Mouse (Mus musculus): Measurements from ENCODE around the gene Epdr1. TPM values are rescaled to one million over a fixed set of nuclear protein-coding genes. Genes with fewer than 3 reads are reported as not detected.

The Epdr1 gene
- 0.25 and 0.81 TPM in 2 replicates for total RNA-seq (2012; rRNA removed)
- not detected in 2 replicates for total RNA-seq (2014; rRNA removed)
- not detected in 2 replicates for polyA plus RNA-seq (2012; ENCODE audit: insufficient read length, low read depth)

GRCm38 (mm10) chr13:19619216-19619927 lies at the start of gene Epdr1:
Epdr1 (minus strand) TSS chr13:19619927.
- H3K27me3 ChIP-seq (replicated peaks): no peaks in the 10 kb centered on the region
- H3K9ac ChIP-seq (ENCODE audit: insufficient read depth, low read depth): peak within 1 kb of the TSS; percentile 36
- H3K27ac ChIP-seq (ENCODE audit: insufficient read depth, low read depth): no peak within 1 kb of the TSS
- dilution Hi-C loops (cut with MboI; ENCODE audit: extremely low pct_ligation_motif_present, extremely low pct_unique_long_range_greater_than_20kb, low sequenced_read_pairs): no loop called here
- in situ Hi-C loops (cut with MboI; ENCODE audit: low pct_ligation_motif_present, low pct_unique_long_range_greater_than_20kb, low sequenced_read_pairs): no loop called here
- DNase-seq (ENCODE audit: extremely low read depth): no peak
- H3K4me3 ChIP-seq (replicated peaks in 1 of 3; ENCODE audit: low read depth in 2 of 3, low read length in 2 of 3, poor library complexity in 1 of 3): peak within 1 kb of the TSS in 1 of 3 experiments; percentile 70
- no peaks in the 10 kb centered on the region for H3K79me2 ChIP-seq (replicated peaks; ENCODE audit: control insufficient read depth, extremely low read depth, insufficient read depth, poor library complexity, severe bottlenecking)
- H3K36me3 ChIP-seq (replicated peaks in 1 of 2; ENCODE audit: control insufficient read depth in 1 of 2, insufficient read depth in 1 of 2, low read length in 1 of 2): no peaks in the 10 kb centered on the region
- no peaks in the 10 kb centered on the region for H3K9me3 ChIP-seq (replicated peaks; ENCODE audit: low read length)
- TF ChIP-seq ETS1 (conservative IDR thresholded peaks at IDR 0.05; ENCODE audit: low read depth, low read length) (no peak), ZNF384 (IDR thresholded peaks at IDR 0.05; ENCODE audit: low read depth, low read length) (no peak), MAX (IDR thresholded peaks at IDR 0.05; ENCODE audit: low read length) (no peak), JUND (conservative IDR thresholded peaks at IDR 0.05; ENCODE audit: low read depth, low read length) (no peak), HCFC1 (IDR thresholded peaks at IDR 0.05; ENCODE audit: low read depth, low read length) (no peak), MEF2A (IDR thresholded peaks at IDR 0.05; ENCODE audit: borderline replicate concordance, low read depth, low read length) (no peak), CTCF (conservative IDR thresholded peaks at IDR 0.05 in 1 of 2, IDR thresholded peaks at IDR 0.05 in 1 of 2; ENCODE audit: low read depth in 2 of 2, low read length in 2 of 2) (peak in 1 of 2 experiments; percentile 30; a peak in 2 of 4 replicates), TBP (conservative IDR thresholded peaks at IDR 0.05; ENCODE audit: low read depth, low read length) (no peak), PAX5 (IDR thresholded peaks at IDR 0.05; ENCODE audit: low read length) (no peak)
- peak within 1 kb of the TSS; percentile 90 for H3K4me2 ChIP-seq (ENCODE audit: insufficient read depth, low read depth, poor library complexity, severe bottlenecking)
- no peaks in the 10 kb centered on the region; a peak in 1 of 4 replicates for H3K4me1 ChIP-seq (ENCODE audit: control insufficient read depth in 1 of 2, insufficient read depth in 2 of 2)

DNA sequence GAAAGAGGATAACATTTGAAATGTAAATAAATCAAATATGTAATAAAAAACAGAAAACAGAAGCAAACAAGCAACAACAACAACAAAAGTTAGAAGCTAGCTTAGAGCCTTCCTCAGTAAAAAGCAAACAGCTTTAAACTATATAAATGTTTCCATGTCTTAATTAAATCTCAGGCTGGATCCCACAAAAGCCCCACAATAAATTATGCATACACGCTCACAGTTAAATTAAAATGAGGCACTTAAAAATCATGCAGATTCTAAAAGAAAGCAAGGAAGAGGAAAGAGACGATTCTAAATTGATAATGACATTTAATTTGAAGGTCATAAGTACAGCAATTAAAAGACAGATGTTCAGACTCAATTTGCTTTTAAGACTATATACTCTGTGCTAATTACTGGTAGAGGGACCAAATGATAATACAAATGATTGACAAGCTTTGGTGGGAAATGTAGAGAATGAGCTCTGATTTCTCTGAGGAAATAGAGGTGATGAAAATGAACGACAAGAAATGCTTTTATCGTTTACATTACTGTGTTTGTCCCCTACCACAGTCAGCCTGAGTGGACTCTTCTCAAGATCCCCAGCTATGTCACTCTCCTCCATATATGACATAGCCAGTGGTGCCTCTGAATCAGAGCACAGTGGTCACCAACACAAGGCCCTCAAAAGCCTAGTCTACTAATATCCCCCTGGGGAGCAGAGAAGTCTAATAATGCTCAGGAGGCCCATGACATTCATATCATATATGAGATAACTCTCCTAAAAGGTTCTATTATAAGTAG lies 48.8 kb upstream of the Epdr1 start:
- Histone ChIP-seq H3K9me3 (replicated peaks; ENCODE audit: low read length) (no peaks in the 10 kb centered on the region), H3K4me1 (ENCODE audit: control insufficient read depth in 1 of 2, insufficient read depth in 2 of 2) (no peaks in the 10 kb centered on the region), H3K9ac (ENCODE audit: insufficient read depth, low read depth) (no peak overlapping the region), H3K27me3 (replicated peaks) (no peaks in the 10 kb centered on the region), H3K4me3 (replicated peaks in 1 of 3; ENCODE audit: low read depth in 2 of 3, low read length in 2 of 3, poor library complexity in 1 of 3) (no peak overlapping the region), H3K79me2 (replicated peaks; ENCODE audit: control insufficient read depth, extremely low read depth, insufficient read depth, poor library complexity, severe bottlenecking) (no peaks in the 10 kb centered on the region), H3K4me2 (ENCODE audit: insufficient read depth, low read depth, poor library complexity, severe bottlenecking) (no peak overlapping the region), H3K36me3 (replicated peaks in 1 of 2; ENCODE audit: control insufficient read depth in 1 of 2, insufficient read depth in 1 of 2, low read length in 1 of 2) (no peaks in the 10 kb centered on the region), H3K27ac (ENCODE audit: insufficient read depth, low read depth) (no peak overlapping the region)
- in situ Hi-C loops (cut with MboI; ENCODE audit: low pct_ligation_motif_present, low pct_unique_long_range_greater_than_20kb, low sequenced_read_pairs): no loop called here
- dilution Hi-C loops (cut with MboI; ENCODE audit: extremely low pct_ligation_motif_present, extremely low pct_unique_long_range_greater_than_20kb, low sequenced_read_pairs): no loop called here
- TF ChIP-seq ZC3H11A (IDR thresholded peaks at IDR 0.05; ENCODE audit: low read depth, low read length) (no peak), ETS1 (conservative IDR thresholded peaks at IDR 0.05; ENCODE audit: low read depth, low read length) (no peak), GABPA (IDR thresholded peaks at IDR 0.05; ENCODE audit: insufficient replicate concordance, low read depth, low read length) (no peak), IRF4 (IDR thresholded peaks at IDR 0.05; ENCODE audit: low read depth, low read length) (no peak), NELFE (IDR thresholded peaks at IDR 0.05; ENCODE audit: low read depth, low read length) (no peak), TBP (conservative IDR thresholded peaks at IDR 0.05; ENCODE audit: low read depth, low read length) (no peak), SIN3A (IDR thresholded peaks at IDR 0.05; ENCODE audit: low read length) (no peak), MAFK (IDR thresholded peaks at IDR 0.05; ENCODE audit: insufficient replicate concordance, low read length) (no peak), HCFC1 (IDR thresholded peaks at IDR 0.05; ENCODE audit: low read depth, low read length) (no peak), POLR2A (IDR thresholded peaks at IDR 0.05; ENCODE audit: low read depth, low read length) (no peak), ELF1 (IDR thresholded peaks at IDR 0.05; ENCODE audit: low read depth, low read length) (no peak), CTCF (conservative IDR thresholded peaks at IDR 0.05 in 1 of 2, IDR thresholded peaks at IDR 0.05 in 1 of 2; ENCODE audit: low read depth in 2 of 2, low read length in 2 of 2) (no peak), CHD2 (IDR thresholded peaks at IDR 0.05; ENCODE audit: low read length) (no peak), UBTF (IDR thresholded peaks at IDR 0.05; ENCODE audit: low read depth, low read length) (no peak), MAX (IDR thresholded peaks at IDR 0.05; ENCODE audit: low read length) (no peak), TCF12 (IDR thresholded peaks at IDR 0.05; ENCODE audit: low read depth, low read length) (no peak)
- no peak for DNase-seq (ENCODE audit: extremely low read depth)
